Mouse (Mus musculus) thymus, adult 2 months (tissue): Measurements from ENCODE around the gene Bsdc1.

Experiments used
- CTCF ChIP-seq: fragments of 200-500 bp; IDR thresholded peaks from 2 replicates; pipeline ENCODE4 v1.5.1; 2012; ENCODE audit warnings: mild to moderate bottlenecking, control low read depth, low read length, moderate library complexity, borderline replicate concordance; ENCODE audit not compliant: control insufficient read depth, poor library complexity, insufficient read depth; ENCODE audit errors: extremely low read depth
- POLR2A ChIP-seq: fragments of 200-500 bp; IDR thresholded peaks from 2 replicates; pipeline ENCODE4 v1.6.1; 2012; ENCODE audit warnings: mild to moderate bottlenecking, low read length, control low read depth, moderate library complexity; ENCODE audit not compliant: control insufficient read depth, poor library complexity, insufficient read depth; ENCODE audit errors: extremely low read depth

DNA sequence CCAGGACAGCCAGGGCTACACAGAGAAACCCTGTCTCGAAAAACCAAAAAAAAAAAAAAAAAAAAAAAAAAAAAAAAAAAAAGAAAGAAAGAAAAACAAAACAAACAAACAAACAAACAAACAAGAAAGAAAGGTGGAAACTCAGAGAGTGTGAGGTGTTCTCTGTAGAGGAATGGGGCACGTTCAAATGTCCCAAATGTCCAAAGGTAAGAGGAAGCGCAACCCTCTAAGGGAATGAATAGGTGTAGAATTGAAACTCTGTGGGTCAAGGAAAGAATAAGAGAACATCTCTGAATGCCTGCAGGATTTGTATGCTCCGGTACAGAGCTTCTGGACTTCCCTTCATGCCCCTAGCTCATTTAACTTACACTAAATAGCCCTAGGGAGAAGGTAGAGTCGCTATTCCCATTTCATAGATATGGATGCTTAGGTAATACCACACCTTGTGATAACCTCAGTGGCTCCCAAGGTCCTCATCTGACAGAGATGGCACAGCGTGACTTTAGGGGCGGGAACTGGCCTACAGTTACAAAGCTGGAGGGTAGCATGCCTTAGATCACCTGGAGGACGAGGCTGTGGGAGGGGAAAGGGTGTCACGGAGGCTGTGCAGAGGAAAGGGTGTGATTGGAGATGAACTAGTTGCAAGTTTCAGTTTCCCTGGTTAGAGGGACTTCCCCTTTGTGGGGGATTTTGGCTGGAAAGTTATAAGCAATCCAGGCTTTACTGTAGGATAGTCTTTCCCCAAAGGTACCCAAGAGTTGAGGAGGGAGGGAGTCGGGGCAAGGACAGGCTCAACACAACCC, 46.3 kb downstream of the Bsdc1 start:
- TF ChIP-seq CTCF (no peak), POLR2A (no peak)
